Mouse (Mus musculus) kidney, postnatal 36 days (tissue): Measurements from ENCODE around the gene Gm37240.
"Not testable (repeated sequence)": the region's sequence is repeated elsewhere in the genome, so short reads cannot be mapped to it uniquely, and the experiment has no call there.

Experiments used
- DNase-seq, 2 experiments: peaks; one replicate each; pipeline ENCODE4 v3.0.0; 2021 to 2022; ENCODE audit warnings: mixed read lengths in 2 of 2

Gene Gm37240

GRCm38 (mm10) chr3:85629895-85630510, 257.3 kb downstream of the Gm37240 start:
- DNase-seq = no peak

- DNase-seq = no peak
Measured at GRCm38 (mm10) chr3:85619751-85620150, 267.6 kb downstream of the Gm37240 start.

GRCm38 (mm10) chr3:85619345-85619744, 268.0 kb downstream of the Gm37240 start:
- no peak for DNase-seq

DNA sequence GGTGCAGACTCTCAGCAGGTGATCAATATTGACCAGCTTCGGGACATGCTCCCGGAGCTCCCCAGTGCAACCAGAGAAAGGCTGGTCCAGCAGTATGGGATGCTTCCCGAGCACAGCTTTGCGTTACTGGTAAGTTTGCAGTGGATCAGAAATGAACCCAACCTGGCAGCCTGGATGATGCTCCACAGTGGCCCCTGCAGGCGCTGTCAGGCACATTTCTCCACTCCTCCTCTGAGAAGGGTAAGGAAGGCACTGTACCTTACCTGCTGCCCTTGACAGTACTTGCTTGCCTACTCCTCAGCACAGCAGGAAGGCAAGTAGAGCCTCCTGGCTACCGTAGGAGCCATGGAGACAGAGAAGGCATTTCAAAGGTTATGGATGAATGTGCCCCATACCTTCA, 268.4 kb downstream of the Gm37240 start:
- peak in 1 of 2 experiments; percentile 8 for DNase-seq

DNA sequence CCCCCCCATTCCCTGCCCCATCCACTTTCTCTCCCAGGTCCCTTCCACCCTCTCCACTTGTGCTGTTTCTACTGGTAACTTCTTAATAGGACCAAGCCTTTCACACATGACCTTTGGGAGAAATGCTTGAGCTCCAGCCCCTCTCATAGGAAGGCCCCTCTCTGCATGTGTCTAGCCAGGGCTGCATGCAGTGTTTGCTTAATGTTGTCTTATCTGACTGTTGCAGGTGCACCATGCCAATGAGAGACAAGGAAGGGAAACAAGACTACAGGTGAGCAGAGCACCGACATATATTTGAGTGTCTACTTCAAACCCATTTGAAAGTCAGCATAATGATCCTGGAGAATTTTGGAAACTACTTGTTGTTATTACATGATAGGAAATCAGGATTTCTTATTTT, 270.9 kb downstream of the Gm37240 start:
- no peak for DNase-seq

DNA sequence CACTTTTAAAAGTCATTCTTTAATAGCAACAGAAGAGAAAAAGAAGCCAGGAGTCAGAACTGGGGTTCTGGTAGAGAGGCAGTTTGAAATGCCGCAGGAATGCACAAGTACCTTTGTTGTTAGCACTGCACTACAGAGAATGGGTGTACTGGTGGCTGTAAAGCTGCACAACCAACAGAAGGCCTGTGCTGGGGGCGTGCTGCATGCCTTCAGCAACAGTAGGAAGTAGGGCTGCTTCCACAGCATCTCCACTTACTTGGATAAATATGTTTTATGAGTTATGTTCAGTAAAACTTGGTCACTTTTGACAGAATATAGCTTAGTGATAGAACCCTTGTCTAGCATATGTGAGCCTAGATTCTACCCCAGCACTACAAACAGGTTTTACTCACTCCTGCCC, 279.6 kb downstream of the Gm37240 start:
- DNase-seq = no peak

DNA sequence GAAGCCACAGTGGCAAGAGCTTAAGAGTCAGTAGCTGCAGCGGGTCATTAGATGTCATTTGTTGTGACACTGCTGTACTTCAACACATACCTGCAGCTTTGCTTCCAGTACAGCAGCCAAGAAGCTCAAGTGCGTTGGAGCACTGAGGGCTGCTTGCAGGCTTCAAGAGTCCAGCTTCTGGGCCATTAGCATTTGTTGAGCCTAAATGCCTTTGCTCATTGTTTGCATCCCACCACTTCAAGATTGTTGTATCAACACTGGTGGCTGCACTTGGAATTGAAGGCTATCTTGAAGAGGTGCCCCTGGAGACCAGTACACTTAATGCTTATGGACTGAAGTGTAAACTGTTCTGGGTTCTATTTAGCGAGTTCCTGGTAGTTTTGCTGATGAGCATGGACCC, 280.4 kb downstream of the Gm37240 start:
- no peak for DNase-seq

DNA sequence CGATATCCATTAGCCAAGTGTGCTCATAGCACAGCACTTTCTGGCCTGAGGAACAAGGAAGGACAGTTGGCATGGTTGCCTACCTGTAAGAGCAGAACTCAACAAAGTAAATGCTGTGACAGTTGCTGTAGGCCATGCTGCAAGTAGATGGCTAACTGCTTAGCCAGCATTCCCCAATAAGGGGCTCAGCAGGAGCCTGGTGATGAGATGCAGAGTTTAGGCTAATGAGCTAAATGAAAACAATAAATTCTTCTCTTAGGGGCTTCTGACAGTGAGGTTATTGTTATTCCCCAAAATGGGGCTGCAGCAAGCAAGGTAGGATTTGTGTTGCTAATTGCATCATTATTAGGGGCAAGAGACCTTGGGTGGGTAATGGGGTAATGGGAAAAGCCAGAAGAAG, 283.5 kb downstream of the Gm37240 start:
- DNase-seq = no peak

DNA sequence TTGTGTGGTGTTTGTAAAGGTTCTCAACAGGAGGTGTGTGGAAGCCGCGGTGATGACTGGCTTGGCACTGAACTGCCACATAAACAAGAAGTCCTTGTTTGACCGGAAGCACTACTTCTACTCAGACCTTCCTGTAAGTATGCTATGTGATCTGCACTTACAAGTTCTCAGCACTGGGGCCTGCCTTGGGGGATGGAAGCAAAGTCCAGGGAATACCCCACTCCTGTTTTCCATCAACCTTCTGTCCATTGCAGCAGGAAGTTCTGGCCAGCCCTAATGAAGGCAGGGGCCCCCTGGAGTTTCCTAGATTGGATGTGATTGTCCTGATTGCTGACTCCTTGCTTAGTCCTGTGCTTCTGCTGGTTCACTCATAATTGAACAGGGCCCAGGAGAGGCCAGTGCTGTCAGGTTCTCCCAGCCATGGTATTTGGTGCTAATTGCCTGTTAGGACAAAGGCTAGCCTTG, 285.4 kb downstream of the Gm37240 start:
- DNase-seq = no peak

GRCm38 (mm10) chr3:85599526-85599925, 287.8 kb downstream of the Gm37240 start:
- no peak for DNase-seq

DNA sequence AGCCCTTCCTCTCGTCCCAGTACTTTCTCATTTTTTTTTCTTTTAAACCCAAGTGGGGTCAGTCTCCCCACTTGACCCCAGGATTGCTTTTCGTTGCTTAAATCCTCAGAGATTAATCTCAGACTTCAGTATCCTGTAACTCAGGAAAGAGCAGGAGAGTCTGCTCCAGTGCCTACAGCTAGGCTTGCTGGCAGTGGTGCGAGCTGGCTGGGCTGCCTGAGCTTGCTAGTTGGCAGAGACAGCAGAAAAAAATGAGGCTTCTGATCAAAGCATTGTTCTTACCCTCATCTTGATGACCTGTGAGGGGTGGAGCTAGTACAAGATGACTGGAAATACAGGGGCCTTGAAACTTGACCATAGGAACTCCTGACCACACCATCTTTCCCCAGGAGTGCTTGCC, 292.9 kb downstream of the Gm37240 start:
- no peak for DNase-seq

GRCm38 (mm10) chr3:85592640-85593252, 294.6 kb downstream of the Gm37240 start:
- DNase-seq = no peak

DNA sequence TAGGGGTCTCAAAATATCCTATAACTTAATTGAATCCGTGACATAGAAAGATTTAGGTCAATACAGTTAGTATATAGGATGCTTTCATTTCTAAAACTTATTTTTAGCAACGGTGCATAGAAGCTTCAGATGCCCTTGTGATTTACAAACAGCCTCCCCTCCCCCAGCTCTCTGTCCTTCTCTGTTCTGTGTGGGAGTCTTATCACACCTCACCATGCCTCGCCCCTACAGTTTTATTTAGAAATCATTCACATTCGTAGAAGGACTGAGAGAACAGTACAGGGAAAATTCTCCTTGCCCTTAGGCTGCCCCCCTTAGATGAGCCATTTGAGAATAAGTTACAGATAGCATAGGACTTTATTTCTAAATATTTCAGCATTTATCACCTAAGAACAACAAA, 295.3 kb downstream of the Gm37240 start:
- no peak for DNase-seq

GRCm38 (mm10) chr3:85590090-85590754, 297.1 kb downstream of the Gm37240 start:
- no peak for DNase-seq

DNA sequence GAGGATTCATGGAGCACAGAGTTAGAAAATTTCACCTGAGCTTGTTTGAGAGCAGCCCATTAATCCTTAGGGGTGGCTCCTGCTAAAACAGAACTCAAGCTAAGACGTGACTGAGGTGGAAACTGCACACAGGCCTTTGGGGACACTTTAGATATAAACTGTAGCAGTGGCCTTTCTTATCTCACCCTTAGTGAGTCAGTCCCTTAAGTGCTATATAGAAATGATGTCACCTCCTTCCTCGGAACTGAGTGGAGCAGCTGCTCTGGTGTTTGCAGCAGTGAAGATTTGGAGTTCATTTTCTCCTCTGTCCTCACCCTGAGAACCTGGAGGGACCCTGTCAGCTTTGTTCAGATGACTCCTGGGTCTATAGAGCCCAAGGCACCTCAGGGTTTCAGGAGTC, 298.6 kb downstream of the Gm37240 start:
- no peak for DNase-seq

DNA sequence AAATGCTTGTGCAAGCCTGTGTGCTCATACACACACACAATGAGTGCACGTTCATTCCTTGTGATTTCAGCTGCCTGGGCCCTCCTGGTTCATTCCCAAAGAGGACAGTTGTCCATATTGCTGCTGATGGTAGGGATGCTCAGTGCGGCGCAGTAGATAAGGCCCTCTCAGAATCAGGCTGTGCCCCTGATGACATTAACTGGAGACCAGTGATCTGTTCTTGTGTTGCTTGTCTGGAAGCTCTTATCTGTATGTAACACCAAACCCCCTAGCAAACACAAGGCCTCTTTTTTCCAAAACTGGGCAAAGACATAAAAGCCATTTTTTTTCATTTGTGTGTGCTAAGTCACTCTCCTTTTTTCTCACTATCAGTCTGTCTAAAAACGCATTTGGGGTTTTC, 302.4 kb downstream of the Gm37240 start:
- no peak for DNase-seq

- no peak for DNase-seq
Measured at GRCm38 (mm10) chr3:85583194-85583593, 304.1 kb downstream of the Gm37240 start.

GRCm38 (mm10) chr3:85582726-85583125, 304.6 kb downstream of the Gm37240 start:
- DNase-seq = no peak

DNA sequence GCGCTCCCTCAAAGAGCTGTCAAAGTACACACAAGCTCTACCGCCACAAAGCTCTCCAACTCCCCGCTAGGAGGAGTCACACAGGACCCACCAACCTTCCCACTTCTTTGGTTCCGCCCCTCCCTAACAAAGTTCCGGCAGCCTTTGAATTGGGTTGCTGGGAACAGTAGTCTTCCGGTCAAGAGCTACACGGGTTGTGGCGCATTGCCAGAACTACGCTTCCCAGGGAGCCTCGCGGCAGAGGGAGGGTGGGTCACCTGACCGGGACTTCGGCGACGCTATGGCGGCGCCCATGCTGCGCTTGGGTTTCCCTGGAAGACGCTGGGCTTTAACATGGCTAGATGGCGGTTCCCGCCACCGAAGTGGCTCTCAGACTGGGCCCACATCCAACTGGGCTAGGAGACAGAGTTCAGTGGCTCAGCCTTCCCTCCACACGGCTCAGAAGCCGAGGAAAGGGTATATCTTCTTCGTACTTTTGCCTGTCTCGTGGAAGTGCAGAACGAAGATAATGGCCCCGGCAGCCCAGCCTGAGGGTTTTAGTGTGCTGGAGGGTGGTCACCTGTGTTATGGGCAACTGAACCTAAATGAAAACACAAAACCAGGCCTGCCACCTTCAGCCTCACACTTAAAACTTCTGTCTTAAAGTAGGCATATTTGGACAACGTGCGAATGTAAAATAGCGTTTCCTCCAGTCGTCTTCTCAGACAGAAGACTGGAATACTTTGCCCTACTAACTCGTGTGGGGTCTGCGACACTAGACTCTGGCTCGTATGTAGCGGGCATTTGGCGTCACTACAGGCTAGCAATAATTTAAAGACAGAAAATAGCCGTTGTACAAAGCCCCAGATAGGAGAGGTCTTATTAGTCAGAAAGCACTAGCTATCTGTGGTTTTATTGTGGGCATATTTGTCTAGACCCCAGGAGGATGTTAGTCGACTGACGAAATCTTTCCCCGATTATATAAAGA, 313.2 kb downstream of the Gm37240 start, which contains the start of gene Gatb:
Gatb (plus strand) TSS at position 256 of the 967 bp plus-strand sequence.
- peak; percentile 99 for DNase-seq

DNA sequence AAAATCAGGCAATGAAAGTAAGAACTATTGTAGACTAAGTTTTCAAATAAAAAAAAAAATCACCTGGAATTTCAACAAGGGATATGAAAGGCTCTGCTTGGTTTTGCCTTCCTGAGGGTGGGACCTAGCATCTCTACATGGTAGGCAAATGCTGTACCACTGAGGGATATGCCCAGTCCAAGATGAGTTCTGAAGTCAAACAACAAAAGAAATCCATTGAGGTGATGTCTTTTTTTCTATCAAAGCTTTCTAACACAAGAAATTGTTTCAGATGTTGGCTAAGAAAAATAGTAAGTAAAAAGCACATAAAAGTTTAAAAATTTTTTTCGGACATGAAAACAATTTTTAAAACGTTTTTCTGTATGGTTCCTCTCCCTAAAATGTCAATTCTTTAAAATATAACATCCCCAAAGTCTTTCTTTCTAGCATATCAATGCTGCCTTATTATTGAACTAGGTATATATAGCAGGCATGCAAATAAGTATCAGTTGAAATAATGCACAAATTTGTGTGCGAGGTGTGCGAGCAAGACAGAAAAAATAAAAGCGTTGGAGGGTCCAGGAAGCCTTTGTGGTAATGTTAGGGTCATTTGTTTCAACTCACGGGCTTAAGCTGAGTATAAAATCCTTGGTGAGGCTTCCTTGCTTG, 314.0 kb downstream of the Gm37240 start:
- no peak for DNase-seq

- not testable (repeated sequence) for DNase-seq
Measured at GRCm38 (mm10) chr3:85572502-85572901, 314.8 kb downstream of the Gm37240 start.

- peak; percentile 71 to 83 for DNase-seq
Measured at GRCm38 (mm10) chr3:85571276-85571675, 316.0 kb downstream of the Gm37240 start.
